Mouse (Mus musculus) ES-Bruce4 (cell line): ENCODE results near the gene Asic2.

Experiments
- CTCF ChIP-seq: IDR thresholded peaks from one replicate; pipeline ENCODE4 v1.8.1; 2011; ENCODE audit warnings: low read depth, low read length
- POLR2A ChIP-seq: IDR thresholded peaks from one replicate; pipeline ENCODE4 v1.8.1; 2011; ENCODE audit warnings: low read length; ENCODE audit not compliant: insufficient read depth

- TF ChIP-seq CTCF (no peak), POLR2A (no peak)
Observed at GRCm38 (mm10) chr11:81111626-81112025, 856.6 kb downstream of the Asic2 start.
